9 mouse cellular contexts compared by ENCODE assay signal in the genomic region with DNA sequence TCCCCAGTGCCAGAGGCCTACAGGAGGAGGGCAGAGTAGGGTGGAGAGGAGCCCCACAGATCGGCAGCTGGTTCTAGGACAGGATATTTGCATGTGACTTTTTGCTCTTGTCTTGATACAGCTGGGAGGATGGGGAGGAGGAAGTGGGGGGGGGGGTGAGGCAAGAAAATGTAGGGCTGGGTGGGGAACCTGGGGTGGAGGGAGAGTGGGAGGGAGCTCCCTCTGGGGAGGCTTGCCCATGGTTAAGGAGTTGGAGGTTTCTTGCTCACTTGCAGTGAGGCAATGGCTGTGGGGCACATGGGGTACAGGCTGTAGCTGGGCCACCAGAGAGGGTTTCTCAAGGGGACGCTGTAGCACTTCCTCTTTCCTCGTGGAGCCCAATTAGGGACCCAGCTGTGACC. TPM values are rescaled to one million over a fixed set of nuclear protein-coding genes. Genes with fewer than 3 reads are reported as not detected.
A peak's percentile ranks its signal among the peaks of the same experiment; 100 is the strongest.
DNase-seq lines count a peak whose midpoint lies in the region; ATAC-seq and TF ChIP-seq lines count a peak whose summit lies in the region.
"Had no signal": no experiment of that assay in that cellular context is flagged by ENCODE, and none has a peak within 500 bp of the region (broad histone marks: within the 10 kb centered on the region; RNA-seq: fewer than 3 reads in every experiment).

No protein-coding gene starts in this region.

- H3K27ac ChIP-seq in midbrain, embryonic 11.5 days (ENCODE audit: low read depth, low read length): no peak overlapping the region
- H3K27ac ChIP-seq in midbrain, postnatal 0 days (ENCODE audit: low read depth, low read length): no peak overlapping the region
- no peak overlapping the region for H3K27ac ChIP-seq in embryonic facial prominence, embryonic 11.5 days (replicated peaks; ENCODE audit: low read depth, low read length)
- no peak overlapping the region for H3K27ac ChIP-seq in kidney, embryonic 14.5 days (ENCODE audit: low read depth, low read length)

- no peak for ATAC-seq in midbrain, embryonic 11.5 days (ENCODE audit: low FRiP score)
- ATAC-seq in midbrain, postnatal 0 days (ENCODE audit: low FRiP score): no peak
- no peak for ATAC-seq in embryonic facial prominence, embryonic 11.5 days (replicated peaks; ENCODE audit: insufficient number of reproducible peaks, low FRiP score, low TSS enrichment, low read depth)
- ATAC-seq in kidney, embryonic 14.5 days (ENCODE audit: low FRiP score, low TSS enrichment): no peak

- H3K36me3 ChIP-seq in midbrain, embryonic 11.5 days (ENCODE audit: control insufficient read depth, insufficient read depth, low read length): peaks cover 20% of the 10 kb centered on the region
- H3K36me3 ChIP-seq in midbrain, postnatal 0 days (ENCODE audit: insufficient read depth, low read length): peaks cover 26% of the 10 kb centered on the region
- peaks cover 9% of the 10 kb centered on the region for H3K36me3 ChIP-seq in embryonic facial prominence, embryonic 11.5 days (replicated peaks; ENCODE audit: control insufficient read depth, insufficient read depth, low read depth, low read length)
- peaks cover 30% of the 10 kb centered on the region for H3K36me3 ChIP-seq in kidney, embryonic 14.5 days (ENCODE audit: control insufficient read depth, insufficient read depth, low read length)

- WGBS in midbrain, embryonic 11.5 days: 89% methylated on average over 3 of the region's 3 CpGs
- WGBS in midbrain, postnatal 0 days: 65% methylated on average over 3 of the region's 3 CpGs
- 57% methylated on average over 3 of the region's 3 CpGs for WGBS in embryonic facial prominence, embryonic 11.5 days
- WGBS in kidney, embryonic 14.5 days: 43% methylated on average over 3 of the region's 3 CpGs

- H3K9ac ChIP-seq in midbrain, embryonic 11.5 days (ENCODE audit: low read length): peak overlapping the region; percentile 14; the same call in 1 of the 2 replicates
- H3K9ac ChIP-seq in midbrain, postnatal 0 days (replicated peaks; ENCODE audit: low read length, poor library complexity, severe bottlenecking): no peak overlapping the region
- 0 out of 2 replicates have a peak overlapping the region, but pooled peaks have one; percentile 28 for H3K9ac ChIP-seq in embryonic facial prominence, embryonic 11.5 days (replicated peaks; ENCODE audit: low read length)
- H3K9ac ChIP-seq in kidney, embryonic 14.5 days (ENCODE audit: low read depth, low read length): no peak overlapping the region

- H3K27me3 ChIP-seq in midbrain, embryonic 11.5 days (ENCODE audit: control insufficient read depth, insufficient read depth, low read length): no peaks in the 10 kb centered on the region
- no peaks in the 10 kb centered on the region for H3K27me3 ChIP-seq in midbrain, postnatal 0 days (ENCODE audit: insufficient read depth, low read length)
- H3K27me3 ChIP-seq in embryonic facial prominence, embryonic 11.5 days (ENCODE audit: control insufficient read depth, insufficient read depth, low read length): no peaks in the 10 kb centered on the region
- H3K27me3 ChIP-seq in kidney, embryonic 14.5 days (ENCODE audit: control insufficient read depth, insufficient read depth, low read length): no peaks in the 10 kb centered on the region

- peaks cover 18% of the 10 kb centered on the region for H3K4me1 ChIP-seq in midbrain, embryonic 11.5 days (ENCODE audit: control insufficient read depth, insufficient read depth, low read length)
- H3K4me1 ChIP-seq in midbrain, postnatal 0 days (ENCODE audit: insufficient read depth, low read length): peaks cover 9% of the 10 kb centered on the region; the same call in 1 of the 2 replicates
- peaks cover 10% of the 10 kb centered on the region for H3K4me1 ChIP-seq in embryonic facial prominence, embryonic 11.5 days (ENCODE audit: control insufficient read depth, insufficient read depth, low read length)
- peaks cover 23% of the 10 kb centered on the region for H3K4me1 ChIP-seq in kidney, embryonic 14.5 days (ENCODE audit: control insufficient read depth, insufficient read depth, low read length)

- DNase-seq in midbrain, embryonic 11.5 days (ENCODE audit: low spot score, missing footprints): no peak
- no peak for DNase-seq in midbrain, postnatal 0 days (ENCODE audit: low spot score)
- no peak for DNase-seq in embryonic facial prominence, embryonic 11.5 days (ENCODE audit: low spot score)
- DNase-seq in lung, postnatal 10 days: peak; percentile 37
- peak; percentile 69 to 73 for DNase-seq in thymus, postnatal 10 days (ENCODE audit: low spot score in 2 of 2)
- no peak for DNase-seq in MN1 (ENCODE audit: low spot score)

- TF ChIP-seq CTCF in midbrain, postnatal 0 days (IDR thresholded peaks at IDR 0.05): no peak

- no peaks in the 10 kb centered on the region for H3K9me3 ChIP-seq in midbrain, embryonic 11.5 days (ENCODE audit: control insufficient read depth, low read length)
- H3K9me3 ChIP-seq in midbrain, postnatal 0 days (ENCODE audit: low read length): no peaks in the 10 kb centered on the region
- no peaks in the 10 kb centered on the region for H3K9me3 ChIP-seq in embryonic facial prominence, embryonic 11.5 days (replicated peaks; ENCODE audit: control insufficient read depth, low read length)
- no peaks in the 10 kb centered on the region for H3K9me3 ChIP-seq in kidney, embryonic 14.5 days (ENCODE audit: control insufficient read depth, low read length)

- H3K4me2 ChIP-seq in midbrain, embryonic 11.5 days: no peak overlapping the region
- H3K4me2 ChIP-seq in midbrain, postnatal 0 days (ENCODE audit: low read depth, low read length, poor library complexity, severe bottlenecking): no peak overlapping the region
- H3K4me2 ChIP-seq in embryonic facial prominence, embryonic 11.5 days (ENCODE audit: low read depth, low read length): peak overlapping the region; percentile 7; the same call in 1 of the 2 replicates
- no peak overlapping the region for H3K4me2 ChIP-seq in kidney, embryonic 14.5 days (replicated peaks; ENCODE audit: low read depth, low read length)

- H3K4me3 ChIP-seq in midbrain, embryonic 11.5 days (ENCODE audit: low read depth, low read length): no peak overlapping the region
- H3K4me3 ChIP-seq in midbrain, postnatal 0 days (ENCODE audit: low read depth, low read length): no peak overlapping the region
- H3K4me3 ChIP-seq in embryonic facial prominence, embryonic 11.5 days (ENCODE audit: low read depth, low read length): no peak overlapping the region
- no peak overlapping the region for H3K4me3 ChIP-seq in kidney, embryonic 14.5 days (ENCODE audit: low read length)

RNA-seq across cellular contexts. Expression of gene Grk6, which starts 2.7 kb away (rescaled TPM):
- 42.0 and 52.3 TPM in 2 replicates for polyA plus RNA-seq in midbrain, embryonic 11.5 days (2014; fragmentation: Nextera tagmentation; extraction: Ambion mirVana)
- total RNA-seq in midbrain, postnatal 0 days (2014; rRNA removed): 70.4 and 71.9 TPM in 2 replicates
- polyA plus RNA-seq in midbrain, postnatal 0 days (2015; fragmentation: Nextera tagmentation; extraction: Ambion mirVana): 35.5 and 35.8 TPM in 2 replicates
- 50.4 and 59.7 TPM in 2 replicates for polyA plus RNA-seq in embryonic facial prominence, embryonic 11.5 days (2014; fragmentation: Nextera tagmentation; extraction: Ambion mirVana)
- 38.9 and 59.3 TPM in 2 replicates for polyA plus RNA-seq in kidney, embryonic 14.5 days (2014; fragmentation: Nextera tagmentation; extraction: Ambion mirVana)

RNA-seq across cellular contexts. Expression of gene Prr7, which starts 16.5 kb away (rescaled TPM):
- 2.8 and 3.0 TPM in 2 replicates for polyA plus RNA-seq in midbrain, embryonic 11.5 days (2014; fragmentation: Nextera tagmentation; extraction: Ambion mirVana)
- total RNA-seq in midbrain, postnatal 0 days (2014; rRNA removed): 101 and 131 TPM in 2 replicates
- polyA plus RNA-seq in midbrain, postnatal 0 days (2015; fragmentation: Nextera tagmentation; extraction: Ambion mirVana): 6.6 and 8.1 TPM in 2 replicates
- 1.7 TPM in 2 replicates for polyA plus RNA-seq in embryonic facial prominence, embryonic 11.5 days (2014; fragmentation: Nextera tagmentation; extraction: Ambion mirVana)
- 0.77 and 3.4 TPM in 2 replicates for polyA plus RNA-seq in kidney, embryonic 14.5 days (2014; fragmentation: Nextera tagmentation; extraction: Ambion mirVana)

RNA-seq across cellular contexts. Expression of gene F12, which starts 20.9 kb away (rescaled TPM):
- polyA plus RNA-seq in midbrain, embryonic 11.5 days (2014; fragmentation: Nextera tagmentation; extraction: Ambion mirVana): 0.14 TPM in 1 of 2 replicates, not detected in the other
- total RNA-seq in midbrain, postnatal 0 days (2014; rRNA removed): not detected in 2 replicates
- 0.43 and 0.49 TPM in 2 replicates for polyA plus RNA-seq in midbrain, postnatal 0 days (2015; fragmentation: Nextera tagmentation; extraction: Ambion mirVana)
- polyA plus RNA-seq in embryonic facial prominence, embryonic 11.5 days (2014; fragmentation: Nextera tagmentation; extraction: Ambion mirVana): not detected in 2 replicates
- polyA plus RNA-seq in kidney, embryonic 14.5 days (2014; fragmentation: Nextera tagmentation; extraction: Ambion mirVana): not detected in 2 replicates

RNA-seq across cellular contexts. Expression of gene Pfn3, which starts 32.5 kb away (rescaled TPM):
- not detected in 2 replicates for polyA plus RNA-seq in midbrain, embryonic 11.5 days (2014; fragmentation: Nextera tagmentation; extraction: Ambion mirVana)
- 0.71 TPM in 1 of 2 replicates, not detected in the other for total RNA-seq in midbrain, postnatal 0 days (2014; rRNA removed)
- polyA plus RNA-seq in midbrain, postnatal 0 days (2015; fragmentation: Nextera tagmentation; extraction: Ambion mirVana): 1.5 and 1.6 TPM in 2 replicates
- not detected in 2 replicates for polyA plus RNA-seq in embryonic facial prominence, embryonic 11.5 days (2014; fragmentation: Nextera tagmentation; extraction: Ambion mirVana)
- not detected in 2 replicates for polyA plus RNA-seq in kidney, embryonic 14.5 days (2014; fragmentation: Nextera tagmentation; extraction: Ambion mirVana)
- total RNA-seq: gastrocnemius, postnatal 4 days; left cerebral cortex, postnatal 25 days had no signal

RNA-seq across cellular contexts. Expression of gene Dbn1, which starts 40.4 kb away (rescaled TPM):
- polyA plus RNA-seq in midbrain, embryonic 11.5 days (2014; fragmentation: Nextera tagmentation; extraction: Ambion mirVana): 292 and 294 TPM in 2 replicates
- 498 and 510 TPM in 2 replicates for total RNA-seq in midbrain, postnatal 0 days (2014; rRNA removed)
- polyA plus RNA-seq in midbrain, postnatal 0 days (2015; fragmentation: Nextera tagmentation; extraction: Ambion mirVana): 482 and 484 TPM in 2 replicates
- 231 and 252 TPM in 2 replicates for polyA plus RNA-seq in embryonic facial prominence, embryonic 11.5 days (2014; fragmentation: Nextera tagmentation; extraction: Ambion mirVana)
- polyA plus RNA-seq in kidney, embryonic 14.5 days (2014; fragmentation: Nextera tagmentation; extraction: Ambion mirVana): 118 and 164 TPM in 2 replicates

Comparison
In these comparisons a context has a peak if more than half of its experiments do, and no peak if none do; other contexts are left out.
1. H3K9ac ChIP-seq: peak in midbrain, embryonic 11.5 days (single experiment) and embryonic facial prominence, embryonic 11.5 days (single experiment); none in midbrain, postnatal 0 days (single experiment) and kidney, embryonic 14.5 days (single experiment).
2. DNase-seq: peak in lung, postnatal 10 days (single experiment) and thymus, postnatal 10 days (2 of 2); none in midbrain, embryonic 11.5 days (single experiment), midbrain, postnatal 0 days (single experiment), embryonic facial prominence, embryonic 11.5 days (single experiment) and MN1 (single experiment).